Mouse (Mus musculus) forebrain, embryonic 14.5 days (tissue): ENCODE results near the gene Hdac4. TPM values are rescaled to one million over a fixed set of nuclear protein-coding genes. Genes with fewer than 3 reads are reported as not detected.

Experiments
- ATAC-seq: fragments of 200-750 bp; cut with Nextera tagmentation; 2 replicates; pipeline ENCODE4 v1.8.0; 2017; ENCODE audit warnings: mild to moderate bottlenecking, moderate library complexity
- DNase-seq: peaks from one replicate; pipeline ENCODE4 v3.0.0-alpha.2; 2015; ENCODE audit warnings: low spot score
- H3K27ac ChIP-seq: fragments of 300-500 bp; sonication (generic); 2 replicates; pipeline ENCODE4 v1.5.1; 2014; ENCODE audit warnings: low read depth, mild to moderate bottlenecking, control low read depth, low read length, moderate library complexity
- H3K27me3 ChIP-seq: fragments of 300-500 bp; sonication (generic); replicated peaks from 2 replicates; pipeline ENCODE4 v1.6.1; 2014; ENCODE audit warnings: low read length, control low read depth, mixed read lengths; ENCODE audit not compliant: control insufficient read depth, insufficient read depth
- H3K36me3 ChIP-seq: fragments of 300-500 bp; sonication (generic); 2 replicates; pipeline ENCODE4 v1.6.1; 2014; ENCODE audit warnings: low read length, control low read depth; ENCODE audit not compliant: control insufficient read depth, insufficient read depth
- H3K4me1 ChIP-seq: fragments of 300-500 bp; sonication (generic); 2 replicates; pipeline ENCODE4 v1.6.1; 2014; ENCODE audit warnings: antibody characterized with exemption, low read length, control low read depth; ENCODE audit not compliant: control insufficient read depth, insufficient read depth
- H3K4me2 ChIP-seq: fragments of 300-500 bp; sonication (generic); 2 replicates; pipeline ENCODE4 v1.6.1; 2014; ENCODE audit warnings: mild to moderate bottlenecking, control low read depth, low read length
- H3K4me3 ChIP-seq: fragments of 300-500 bp; sonication (generic); 2 replicates; pipeline ENCODE4 v1.5.1; 2014; ENCODE audit warnings: low read depth, low read length, control low read depth
- H3K9ac ChIP-seq: fragments of 300-500 bp; sonication (generic); 2 replicates; pipeline ENCODE4 v1.6.1; 2014; ENCODE audit warnings: mild to moderate bottlenecking, low read length, control low read depth, moderate library complexity
- H3K9me3 ChIP-seq: fragments of 300-500 bp; sonication (generic); replicated peaks from 2 replicates; pipeline ENCODE4 v1.6.1; 2016; ENCODE audit warnings: low read length, control low read depth, mixed read lengths; ENCODE audit not compliant: control insufficient read depth
- WGBS: fragments of 180-500 bp; shearing (Covaris S2); extraction: QIAGEN DNeasy Blood & Tissue Kit; methylation state at CpG from one replicate; pipeline ENCODE4 v1.1.7; 2014; 5-methylcytosine and 5-hydroxymethylcytosine counted together
- polyA plus RNA-seq: library from polyadenylated mRNA; unstranded; fragments of >200 nt; fragmentation: Nextera tagmentation; extraction: Ambion mirVana; gene quantifications from 2 replicates; pipeline ENCODE4 v1.2.1, GENCODE M21; 2014

Gene Hdac4
- 16.5 and 22.7 TPM in 2 replicates for polyA plus RNA-seq

- ATAC-seq (peak; percentile 88), DNase-seq (peak; percentile 84)
- no peaks in the 10 kb centered on the region for H3K27me3 ChIP-seq
- H3K9me3 ChIP-seq, result no peaks in the 10 kb centered on the region
- peaks cover 7% of the 10 kb centered on the region; the same call in 1 of the 2 replicates for H3K4me1 ChIP-seq
- H3K27ac ChIP-seq, result no peak within 1 kb of the TSS
- no peak within 1 kb of the TSS for H3K4me2 ChIP-seq
- 45% methylated on average over 13 of the region's 13 CpGs for WGBS
- no peak within 1 kb of the TSS for H3K9ac ChIP-seq
- no peaks in the 10 kb centered on the region for H3K36me3 ChIP-seq
- no peak within 1 kb of the TSS for H3K4me3 ChIP-seq
Measured at GRCm38 (mm10) chr1:92195360-92196149, at the start of gene Hdac4. Gene Hdac4, minus strand, starts transcription at chr1:92195699.

GRCm38 (mm10) chr1:92243549-92243948 is 48.0 kb upstream of the Hdac4 start:
- H3K27ac ChIP-seq, result no peak overlapping the region
- H3K9ac ChIP-seq, result no peak overlapping the region
- ATAC-seq (peak; percentile 57; the same call in 1 of the 2 replicates), DNase-seq (peak; percentile 61)
- peaks cover 5% of the 10 kb centered on the region; the same call in 1 of the 2 replicates for H3K4me1 ChIP-seq
- no peaks in the 10 kb centered on the region for H3K36me3 ChIP-seq
- no peak overlapping the region for H3K4me2 ChIP-seq
- H3K9me3 ChIP-seq, result no peaks in the 10 kb centered on the region
- 79% methylated on average over 8 of the region's 8 CpGs for WGBS
- no peak overlapping the region for H3K4me3 ChIP-seq
- no peaks in the 10 kb centered on the region for H3K27me3 ChIP-seq

- Histone ChIP-seq H3K27ac (peak overlapping the region; percentile 27; the same call in 1 of the 2 replicates), H3K36me3 (no peaks in the 10 kb centered on the region), H3K4me2 (no peak overlapping the region), H3K4me3 (no peak overlapping the region), H3K4me1 (peaks cover 5% of the 10 kb centered on the region; the same call in 1 of the 2 replicates), H3K9me3 (no peaks in the 10 kb centered on the region), H3K9ac (no peak overlapping the region), H3K27me3 (no peaks in the 10 kb centered on the region)
- WGBS, result 65% methylated on average over 4 of the region's 4 CpGs
- DNase-seq, result peak; percentile 50
- peak; percentile 60; the same call in 1 of the 2 replicates for ATAC-seq
Measured at GRCm38 (mm10) chr1:92240072-92240471, 44.6 kb upstream of the Hdac4 start.

- H3K36me3 ChIP-seq, result no peaks in the 10 kb centered on the region
- WGBS, result 91% methylated on average over 4 of the region's 4 CpGs
- H3K4me2 ChIP-seq, result no peak overlapping the region
- H3K4me1 ChIP-seq, result no peaks in the 10 kb centered on the region
- no peak overlapping the region for H3K4me3 ChIP-seq
- H3K9me3 ChIP-seq, result no peaks in the 10 kb centered on the region
- H3K27ac ChIP-seq, result no peak overlapping the region
- no peak overlapping the region for H3K9ac ChIP-seq
- no peak for DNase-seq
- no peak for ATAC-seq
- no peaks in the 10 kb centered on the region for H3K27me3 ChIP-seq
Measured at GRCm38 (mm10) chr1:92235600-92235999, 40.1 kb upstream of the Hdac4 start.

- no peak for DNase-seq
- no peaks in the 10 kb centered on the region for H3K27me3 ChIP-seq
- no peaks in the 10 kb centered on the region for H3K36me3 ChIP-seq
- H3K4me2 ChIP-seq, result no peak overlapping the region
- H3K9ac ChIP-seq, result no peak overlapping the region
- no peak for ATAC-seq
- H3K4me3 ChIP-seq, result no peak overlapping the region
- WGBS, result 87% methylated on average over 2 of the region's 2 CpGs
- no peak overlapping the region for H3K27ac ChIP-seq
- peaks cover 15% of the 10 kb centered on the region for H3K4me1 ChIP-seq
- no peaks in the 10 kb centered on the region for H3K9me3 ChIP-seq
Measured at GRCm38 (mm10) chr1:92225297-92225696, 29.8 kb upstream of the Hdac4 start.

- peak; percentile 94 for ATAC-seq
- Histone ChIP-seq H3K36me3 (no peaks in the 10 kb centered on the region), H3K27me3 (no peaks in the 10 kb centered on the region), H3K9me3 (no peaks in the 10 kb centered on the region), H3K4me2 (0 out of 2 replicates have a peak overlapping the region, but pooled peaks have one; percentile 1), H3K27ac (peak overlapping the region; percentile 75), H3K4me3 (no peak overlapping the region), H3K9ac (0 out of 2 replicates have a peak overlapping the region, but pooled peaks have one; percentile 9), H3K4me1 (peaks cover 15% of the 10 kb centered on the region)
- under 1% methylated on average over 17 of the region's 17 CpGs for WGBS
- DNase-seq, result peak; percentile 83
Measured at GRCm38 (mm10) chr1:92223956-92224891, 28.7 kb upstream of the Hdac4 start.

- no peak overlapping the region for H3K9ac ChIP-seq
- H3K4me2 ChIP-seq, result no peak overlapping the region
- no peak overlapping the region for H3K4me3 ChIP-seq
- H3K27me3 ChIP-seq, result no peaks in the 10 kb centered on the region
- no peak overlapping the region for H3K27ac ChIP-seq
- DNase-seq (no peak), ATAC-seq (no peak)
- 86% methylated on average over 11 of the region's 11 CpGs for WGBS
- no peaks in the 10 kb centered on the region for H3K9me3 ChIP-seq
- H3K4me1 ChIP-seq, result peaks cover 29% of the 10 kb centered on the region
- H3K36me3 ChIP-seq, result no peaks in the 10 kb centered on the region
Measured at GRCm38 (mm10) chr1:92216710-92217109, 21.2 kb upstream of the Hdac4 start.

- no peaks in the 10 kb centered on the region for H3K9me3 ChIP-seq
- DNase-seq, result peak; percentile 64
Measured at GRCm38 (mm10) chr1:92215996-92216630, 20.6 kb upstream of the Hdac4 start.

More at GRCm38 (mm10) chr1:92215996-92216630, 20.6 kb upstream of the Hdac4 start:
- H3K4me3 ChIP-seq, result no peak overlapping the region
- 27% methylated on average over 11 of the region's 11 CpGs for whole genome bisulfite sequencing
- H3K27ac ChIP-seq, result no peak overlapping the region
- no peak overlapping the region for H3K9ac ChIP-seq
- peaks cover 29% of the 10 kb centered on the region for H3K4me1 ChIP-seq
- H3K27me3 ChIP-seq, result no peaks in the 10 kb centered on the region
- H3K4me2 ChIP-seq, result no peak overlapping the region
- ATAC-seq, result peak; percentile 51; the same call in 1 of the 2 replicates
- no peaks in the 10 kb centered on the region for H3K36me3 ChIP-seq
